Mouse (Mus musculus) hindbrain, postnatal 0 days (tissue): ENCODE measurements around the gene Iffo2. TPM values are rescaled to one million over a fixed set of nuclear protein-coding genes. Genes with fewer than 3 reads are reported as not detected.

Source experiments
- ATAC-seq: fragments of 200-750 bp; cut with Nextera tagmentation; 2 replicates; pipeline ENCODE4 v1.8.0; 2017; ENCODE audit warnings: mild to moderate bottlenecking, moderate TSS enrichment, moderate library complexity
- DNase-seq: peaks from one replicate; pipeline ENCODE4 v3.0.0-alpha.2; 2015; ENCODE audit warnings: low spot score
- H3K27ac ChIP-seq: fragments of 300-500 bp; sonication (generic); 2 replicates; pipeline ENCODE4 v1.5.1; 2014; ENCODE audit warnings: mild to moderate bottlenecking
- H3K27me3 ChIP-seq: fragments of 300-500 bp; sonication (generic); 2 replicates; pipeline ENCODE4 v1.6.1; 2014; ENCODE audit warnings: low read length, mixed read lengths; ENCODE audit not compliant: insufficient read depth
- H3K36me3 ChIP-seq: fragments of 300-500 bp; sonication (generic); 2 replicates; pipeline ENCODE4 v1.6.1; 2014; ENCODE audit warnings: low read length, mixed read lengths; ENCODE audit not compliant: insufficient read depth
- H3K4me1 ChIP-seq: fragments of 300-500 bp; sonication (generic); 2 replicates; pipeline ENCODE4 v1.6.1; 2014; ENCODE audit warnings: antibody characterized with exemption, low read length, mixed read lengths; ENCODE audit not compliant: insufficient read depth
- H3K4me2 ChIP-seq: fragments of 300-500 bp; sonication (generic); 2 replicates; pipeline ENCODE4 v1.6.1; 2014; ENCODE audit warnings: low read depth, mild to moderate bottlenecking, low read length, moderate library complexity, mixed read lengths
- H3K4me3 ChIP-seq: fragments of 300-500 bp; sonication (generic); 2 replicates; pipeline ENCODE4 v1.5.1; 2014; ENCODE audit warnings: low read length
- H3K9ac ChIP-seq: fragments of 300-500 bp; sonication (generic); replicated peaks from 2 replicates; pipeline ENCODE4 v1.6.1; 2014; ENCODE audit warnings: mild to moderate bottlenecking, low read length, moderate library complexity, mixed read lengths
- H3K9me3 ChIP-seq: fragments of 300-500 bp; sonication (generic); 2 replicates; pipeline ENCODE4 v1.6.1; 2016; ENCODE audit warnings: low read length, mixed read lengths
- CTCF ChIP-seq: IDR thresholded peaks from 2 replicates; pipeline ENCODE4 v1.5.1; 2016; ENCODE audit warnings: antibody characterized with exemption, control low read depth, low read depth
- WGBS: fragments of 180-500 bp; shearing (Covaris S2); extraction: QIAGEN DNeasy Blood & Tissue Kit; methylation state at CpG from one replicate; pipeline ENCODE4 v1.1.7; 2014; 5-methylcytosine and 5-hydroxymethylcytosine counted together
- polyA plus RNA-seq: library from polyadenylated mRNA; unstranded; fragments of >200 nt; fragmentation: Nextera tagmentation; extraction: Ambion mirVana; gene quantifications from 2 replicates; pipeline ENCODE4 v1.2.1, GENCODE M21; 2015
- total RNA-seq: library from RNA; depleted of rRNA; stranded (reverse); fragments of >200 nt; gene quantifications from 2 replicates; pipeline ENCODE4 v1.2.3, GENCODE M21; 2014

Gene Iffo2
- total and polyA plus RNA-seq, 2 experiments from 2014 or later, result 6.8 to 14.4 TPM

- H3K4me2 ChIP-seq, result no peak overlapping the region
- ATAC-seq (no peak), DNase-seq (no peak)
- no peak for TF ChIP-seq CTCF
- 0 out of 2 replicates have a peak, but pooled peaks cover 4% of the 10 kb centered on the region for H3K4me1 ChIP-seq
- H3K4me3 ChIP-seq, result no peak overlapping the region
- H3K36me3 ChIP-seq, result peaks cover 33% of the 10 kb centered on the region
- 54% methylated on average over 4 of the region's 6 CpGs for WGBS
- no peak overlapping the region for H3K9ac ChIP-seq
- 0 out of 2 replicates have a peak, but pooled peaks cover 4% of the 10 kb centered on the region for H3K27me3 ChIP-seq
- no peaks in the 10 kb centered on the region for H3K9me3 ChIP-seq
- no peak overlapping the region for H3K27ac ChIP-seq
Measured at GRCm38 (mm10) chr4:139640775-139641174, 110.4 kb downstream of the Iffo2 start.

GRCm38 (mm10) chr4:139641829-139642425 lies 111.6 kb downstream of the Iffo2 start:
- peak overlapping the region; percentile 13; the same call in 1 of the 2 replicates for H3K4me3 ChIP-seq
- H3K27ac ChIP-seq, result no peak overlapping the region
- no peaks in the 10 kb centered on the region for H3K9me3 ChIP-seq
- peak overlapping the region; percentile 40 for H3K4me2 ChIP-seq
- peaks cover 31% of the 10 kb centered on the region for H3K36me3 ChIP-seq
- H3K9ac ChIP-seq, result no peak overlapping the region
- peak; percentile 33 for DNase-seq
- ATAC-seq, result peak; percentile 33; the same call in 1 of the 2 replicates
- 0 out of 2 replicates have a peak, but pooled peaks cover 4% of the 10 kb centered on the region for H3K4me1 ChIP-seq
- 17% methylated on average over 30 of the region's 30 CpGs for WGBS
- TF ChIP-seq CTCF, result no peak
- H3K27me3 ChIP-seq, result 0 out of 2 replicates have a peak, but pooled peaks cover 4% of the 10 kb centered on the region

- ATAC-seq, result peak; percentile 52
- 0 out of 2 replicates have a peak, but pooled peaks cover 4% of the 10 kb centered on the region for H3K4me1 ChIP-seq
- H3K9me3 ChIP-seq, result no peaks in the 10 kb centered on the region
- 17% methylated on average over 9 of the region's 9 CpGs for WGBS
- no peak overlapping the region for H3K4me3 ChIP-seq
- H3K9ac ChIP-seq, result no peak overlapping the region
- H3K27me3 ChIP-seq, result 0 out of 2 replicates have a peak, but pooled peaks cover 4% of the 10 kb centered on the region
- peak; percentile 90 for DNase-seq
- H3K36me3 ChIP-seq, result peaks cover 21% of the 10 kb centered on the region
- TF ChIP-seq CTCF, result peak; percentile 98
- no peak overlapping the region for H3K27ac ChIP-seq
- H3K4me2 ChIP-seq, result no peak overlapping the region
Measured at GRCm38 (mm10) chr4:139643972-139644371, 113.6 kb downstream of the Iffo2 start.

GRCm38 (mm10) chr4:139646916-139647315 lies 116.6 kb downstream of the Iffo2 start:
- peak; percentile 51 for DNase-seq
- H3K4me2 ChIP-seq, result no peak overlapping the region
- peaks cover 24% of the 10 kb centered on the region for H3K36me3 ChIP-seq
- ATAC-seq, result no peak
- 0 out of 2 replicates have a peak, but pooled peaks cover 4% of the 10 kb centered on the region for H3K27me3 ChIP-seq
- no peaks in the 10 kb centered on the region for H3K9me3 ChIP-seq
- no peaks in the 10 kb centered on the region for H3K4me1 ChIP-seq
- no peak overlapping the region for H3K4me3 ChIP-seq
- TF ChIP-seq CTCF, result peak; percentile 64
- H3K9ac ChIP-seq, result no peak overlapping the region
- 87% methylated on average over 7 of the region's 7 CpGs for WGBS
- no peak overlapping the region for H3K27ac ChIP-seq

GRCm38 (mm10) chr4:139650086-139650743 lies 119.9 kb downstream of the Iffo2 start:
- no peak for ATAC-seq
- Histone ChIP-seq H3K9ac (no peak overlapping the region), H3K36me3 (peaks cover 8% of the 10 kb centered on the region; the same call in 1 of the 2 replicates), H3K4me2 (no peak overlapping the region), H3K9me3 (no peaks in the 10 kb centered on the region), H3K4me3 (no peak overlapping the region), H3K27ac (no peak overlapping the region), H3K4me1 (no peaks in the 10 kb centered on the region), H3K27me3 (no peaks in the 10 kb centered on the region)
- TF ChIP-seq CTCF, result no peak
- WGBS, result 71% methylated on average over 15 of the region's 15 CpGs
- no peak for DNase-seq

GRCm38 (mm10) chr4:139650907-139651306 lies 120.6 kb downstream of the Iffo2 start:
- 34% methylated on average over 11 of the region's 11 CpGs for WGBS
- DNase-seq, result no peak
- no peak overlapping the region for H3K4me3 ChIP-seq
- peaks cover 8% of the 10 kb centered on the region; the same call in 1 of the 2 replicates for H3K36me3 ChIP-seq
- no peak overlapping the region for H3K4me2 ChIP-seq
- ATAC-seq, result no peak
- no peaks in the 10 kb centered on the region for H3K9me3 ChIP-seq
- H3K4me1 ChIP-seq, result no peaks in the 10 kb centered on the region
- no peak overlapping the region for H3K27ac ChIP-seq
- H3K9ac ChIP-seq, result no peak overlapping the region
- no peaks in the 10 kb centered on the region for H3K27me3 ChIP-seq
- TF ChIP-seq CTCF, result no peak

- no peak within 1 kb of the TSS for H3K27ac ChIP-seq
- WGBS, result 73% methylated on average over 8 of the region's 8 CpGs
- H3K27me3 ChIP-seq, result no peaks in the 10 kb centered on the region
- H3K4me3 ChIP-seq, result no peak within 1 kb of the TSS
- no peak within 1 kb of the TSS for H3K9ac ChIP-seq
- no peaks in the 10 kb centered on the region for H3K4me1 ChIP-seq
- no peak within 1 kb of the TSS for H3K4me2 ChIP-seq
- DNase-seq, result no peak
- H3K36me3 ChIP-seq, result peaks cover 4% of the 10 kb centered on the region; the same call in 1 of the 2 replicates
- H3K9me3 ChIP-seq, result no peaks in the 10 kb centered on the region
- ATAC-seq, result no peak
- TF ChIP-seq CTCF, result no peak
Measured at GRCm38 (mm10) chr4:139653238-139653637, 122.9 kb downstream of the Iffo2 start, which contains the start of gene Tas1r2. Gene Tas1r2, plus strand, starts transcription at chr4:139653538.
